Mouse (Mus musculus) left cerebral cortex, adult 8-10 months (tissue): ENCODE measurements around the gene Fnbp1l. TPM values are rescaled to one million over a fixed set of nuclear protein-coding genes. Genes with fewer than 3 reads are reported as not detected.

ENCODE experiments used
- DNase-seq, 2 experiments: peaks; one replicate each; pipeline ENCODE4 v3.0.0; 2022; ENCODE audit warnings: low spot score in 2 of 2
- total RNA-seq, 4 experiments: library from RNA; stranded (reverse); gene quantifications; 2 replicates each; pipeline ENCODE4 v1.2.4; 2022

The Fnbp1l gene
- total RNA-seq, 4 experiments from 2014 or later: 85.1 to 97.5 (median 86.9) TPM

GRCm38 (mm10) chr3:122606105-122606801 is 13.3 kb downstream of the Fnbp1l start:
- no peak for DNase-seq

GRCm38 (mm10) chr3:122603229-122603628 is 16.3 kb downstream of the Fnbp1l start:
- DNase-seq: no peak

GRCm38 (mm10) chr3:122602370-122602769 is 17.1 kb downstream of the Fnbp1l start:
- no peak for DNase-seq

GRCm38 (mm10) chr3:122599291-122599690 is 20.2 kb downstream of the Fnbp1l start:
- no peak for DNase-seq

GRCm38 (mm10) chr3:122590804-122591203 is 28.7 kb downstream of the Fnbp1l start:
- no peak for DNase-seq

- no peak for DNase-seq
Measured at GRCm38 (mm10) chr3:122590346-122590745, 29.2 kb downstream of the Fnbp1l start.

GRCm38 (mm10) chr3:122586918-122587641 is 32.4 kb downstream of the Fnbp1l start:
- no peak for DNase-seq

- no peak for DNase-seq
Measured at GRCm38 (mm10) chr3:122577360-122577759, 42.2 kb downstream of the Fnbp1l start.

- DNase-seq: no peak
Measured at GRCm38 (mm10) chr3:122574921-122575320, 44.6 kb downstream of the Fnbp1l start.

GRCm38 (mm10) chr3:122573426-122574286 is 45.9 kb downstream of the Fnbp1l start:
- peak in 1 of 2 experiments; percentile 58 for DNase-seq

GRCm38 (mm10) chr3:122566549-122566948 is 53.0 kb downstream of the Fnbp1l start:
- no peak for DNase-seq

- DNase-seq: no peak
Measured at GRCm38 (mm10) chr3:122566112-122566511, 53.4 kb downstream of the Fnbp1l start.

GRCm38 (mm10) chr3:122565285-122565684 is 54.2 kb downstream of the Fnbp1l start:
- DNase-seq: no peak

GRCm38 (mm10) chr3:122557766-122558165 is 61.7 kb downstream of the Fnbp1l start:
- no peak for DNase-seq

- DNase-seq: no peak
Measured at GRCm38 (mm10) chr3:122551174-122551573, 68.3 kb downstream of the Fnbp1l start.

GRCm38 (mm10) chr3:122547469-122547868 is 72.0 kb downstream of the Fnbp1l start:
- no peak for DNase-seq

- no peak for DNase-seq
Measured at GRCm38 (mm10) chr3:122545346-122545745, 74.2 kb downstream of the Fnbp1l start.

- no peak for DNase-seq
Measured at GRCm38 (mm10) chr3:122540918-122541317, 78.6 kb downstream of the Fnbp1l start.

- DNase-seq: no peak
Measured at GRCm38 (mm10) chr3:122539961-122540690, 79.4 kb downstream of the Fnbp1l start.

GRCm38 (mm10) chr3:122538851-122539250 is 80.7 kb downstream of the Fnbp1l start:
- no peak for DNase-seq
